Mouse (Mus musculus): ENCODE results near the gene Gm45902. TPM values are rescaled to one million over a fixed set of nuclear protein-coding genes. Genes with fewer than 3 reads are reported as not detected.

Gm45902 gene
- polyA plus RNA-seq, 1 experiment: 2.9 TPM

DNA sequence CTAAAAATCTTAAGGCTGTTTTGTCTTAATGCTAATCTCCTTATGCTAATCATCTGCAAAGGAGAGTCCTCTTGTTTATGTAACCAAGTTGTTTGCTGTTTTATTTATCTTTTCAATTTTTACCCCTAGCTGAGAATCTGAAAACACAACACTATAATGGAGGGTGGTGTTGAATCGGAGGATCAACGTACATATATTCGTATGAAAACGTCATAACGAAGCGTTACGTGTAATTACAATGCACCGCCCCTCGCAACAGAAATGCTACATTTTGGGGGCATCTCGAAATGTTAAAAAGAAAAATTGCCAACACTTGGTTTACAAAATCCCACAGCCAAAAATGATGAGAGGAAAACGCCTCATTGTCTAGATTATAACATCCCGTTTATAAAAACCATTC is 38.7 kb downstream of the Gm45902 start:
- no peak for TF ChIP-seq GATA1 (IDR thresholded peaks at IDR 0.05; ENCODE audit: low read length)

- no peak for TF ChIP-seq GATA1 (IDR thresholded peaks at IDR 0.05; ENCODE audit: low read length)
Observed at GRCm38 (mm10) chr2:3456590-3456989, 56.0 kb downstream of the Gm45902 start.

Other genes with a start within 250 kb of the Gm45902 start
- 9.4 and 11.1 TPM in 2 replicates for gene Nmt2, start 228.6 kb downstream of the Gm45902 start, polyA plus RNA-seq (2012)
- 1.5 and 1.8 TPM in 2 replicates for gene Rpp38, start 180.1 kb downstream of the Gm45902 start, polyA plus RNA-seq (2012)
- gene Acbd7, start 176.6 kb downstream of the Gm45902 start, polyA plus RNA-seq (2012): not detected in 2 replicates
- gene Olah, start 115.6 kb downstream of the Gm45902 start, polyA plus RNA-seq (2012): not detected in 2 replicates
- gene Meig1, start 90.1 kb downstream of the Gm45902 start, polyA plus RNA-seq (2012): not detected in 2 replicates
- 0.62 and 0.78 TPM in 2 replicates for gene Dclre1c, start 88.7 kb downstream of the Gm45902 start, polyA plus RNA-seq (2012)
- 6.5 and 9.4 TPM in 2 replicates for gene Suv39h2, start 37.8 kb downstream of the Gm45902 start, polyA plus RNA-seq (2012)
- 8.7 and 9.9 TPM in 2 replicates for gene Hspa14, start within 50 bp of the Gm45902 start, polyA plus RNA-seq (2012)
- gene Cdnf, start 240 bp upstream of the Gm45902 start, polyA plus RNA-seq (2012): 0.14 and 0.16 TPM in 2 replicates
- gene Fam107b, start 57.7 kb upstream of the Gm45902 start, polyA plus RNA-seq (2012): 0.32 and 2.1 TPM in 2 replicates

Data from G1E-ER4 (cell line).